Mouse (Mus musculus) limb, embryonic 11.5 days (tissue): ENCODE data around the gene Gm5724. TPM values are rescaled to one million over a fixed set of nuclear protein-coding genes. Genes with fewer than 3 reads are reported as not detected.
A peak's percentile ranks its signal among the peaks of the same experiment; 100 is the strongest.

Source experiments
- ATAC-seq: fragments of 200-750 bp; cut with Nextera tagmentation; 2 replicates; pipeline ENCODE4 v1.8.0; 2017; ENCODE audit warnings: low read depth; ENCODE audit not compliant: insufficient number of reproducible peaks, low FRiP score, low TSS enrichment
- DNase-seq: peaks from one replicate; pipeline ENCODE4 v3.0.0-alpha.2; 2015; ENCODE audit warnings: low spot score
- H3K27ac ChIP-seq: fragments of 300-500 bp; sonication (generic); replicated peaks from 2 replicates; pipeline ENCODE4 v1.5.1; 2014; ENCODE audit warnings: low read depth, mild to moderate bottlenecking, low read length
- H3K27me3 ChIP-seq: fragments of 300-500 bp; sonication (generic); 2 replicates; pipeline ENCODE4 v1.6.1; 2014; ENCODE audit warnings: mild to moderate bottlenecking, low read length, mixed read lengths; ENCODE audit not compliant: control insufficient read depth, insufficient read depth
- H3K36me3 ChIP-seq: fragments of 300-500 bp; sonication (generic); 2 replicates; pipeline ENCODE4 v1.6.1; 2014; ENCODE audit warnings: mild to moderate bottlenecking, low read length, moderate library complexity, mixed read lengths; ENCODE audit not compliant: control insufficient read depth, insufficient read depth
- H3K4me1 ChIP-seq: fragments of 300-500 bp; sonication (generic); 2 replicates; pipeline ENCODE4 v1.6.1; 2014; ENCODE audit warnings: low read length, mixed read lengths; ENCODE audit not compliant: control insufficient read depth, insufficient read depth
- H3K4me2 ChIP-seq: fragments of 300-500 bp; sonication (generic); 2 replicates; pipeline ENCODE4 v1.6.1; 2014; ENCODE audit warnings: low read depth, mild to moderate bottlenecking, moderate library complexity; ENCODE audit not compliant: severe bottlenecking
- H3K4me3 ChIP-seq: fragments of 300-500 bp; sonication (generic); 2 replicates; pipeline ENCODE4 v1.5.1; 2014; ENCODE audit warnings: low read depth, low read length
- H3K9ac ChIP-seq: fragments of 300-500 bp; sonication (generic); 2 replicates; pipeline ENCODE4 v1.6.1; 2014; ENCODE audit warnings: mild to moderate bottlenecking, low read length
- H3K9me3 ChIP-seq: fragments of 300-500 bp; sonication (generic); 2 replicates; pipeline ENCODE4 v1.6.1; 2016; ENCODE audit warnings: low read length; ENCODE audit not compliant: control insufficient read depth
- WGBS: fragments of 180-500 bp; shearing (Covaris S2); extraction: QIAGEN DNeasy Blood & Tissue Kit; methylation state at CpG from one replicate; pipeline ENCODE4 v1.1.7; 2014; 5-methylcytosine and 5-hydroxymethylcytosine counted together
- polyA plus RNA-seq: library from polyadenylated mRNA; unstranded; fragments of >200 nt; fragmentation: Nextera tagmentation; extraction: Ambion mirVana; gene quantifications from 2 replicates; pipeline ENCODE4 v1.2.1, GENCODE M21; 2014

Gm5724 gene
- not detected in 2 replicates for polyA plus RNA-seq

DNA sequence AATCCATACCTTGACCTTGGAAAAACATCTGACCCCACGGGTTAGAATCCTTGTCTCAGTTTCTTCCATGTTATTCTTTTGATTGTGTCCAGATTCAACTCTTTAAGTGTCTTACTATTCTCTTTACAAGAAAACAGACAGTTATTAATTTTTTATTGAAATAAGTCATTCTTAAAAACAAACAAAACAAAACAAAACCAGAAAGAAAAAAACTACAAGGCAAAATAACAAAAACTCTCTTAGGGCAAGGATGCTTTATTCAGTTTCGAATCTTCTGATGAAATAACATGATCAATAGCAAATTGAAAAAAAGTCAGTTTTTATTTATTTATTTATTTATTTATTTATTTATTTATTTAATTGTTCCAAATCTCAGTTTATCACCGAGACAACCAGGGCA is at the start of gene Gm5724:
Gm5724 (minus strand) TSS at position 101 of the 400 bp plus-strand sequence.
- no peaks in the 10 kb centered on the region for H3K27me3 ChIP-seq
- H3K36me3 ChIP-seq, result no peaks in the 10 kb centered on the region
- H3K9ac ChIP-seq, result no peak within 1 kb of the TSS
- WGBS, result 91% methylated on average over 3 of the region's 3 CpGs
- H3K4me3 ChIP-seq, result no peak within 1 kb of the TSS
- H3K4me2 ChIP-seq, result no peak within 1 kb of the TSS
- no peaks in the 10 kb centered on the region for H3K9me3 ChIP-seq
- ATAC-seq (no peak), DNase-seq (no peak)
- no peaks in the 10 kb centered on the region for H3K4me1 ChIP-seq
- no peak within 1 kb of the TSS for H3K27ac ChIP-seq

DNA sequence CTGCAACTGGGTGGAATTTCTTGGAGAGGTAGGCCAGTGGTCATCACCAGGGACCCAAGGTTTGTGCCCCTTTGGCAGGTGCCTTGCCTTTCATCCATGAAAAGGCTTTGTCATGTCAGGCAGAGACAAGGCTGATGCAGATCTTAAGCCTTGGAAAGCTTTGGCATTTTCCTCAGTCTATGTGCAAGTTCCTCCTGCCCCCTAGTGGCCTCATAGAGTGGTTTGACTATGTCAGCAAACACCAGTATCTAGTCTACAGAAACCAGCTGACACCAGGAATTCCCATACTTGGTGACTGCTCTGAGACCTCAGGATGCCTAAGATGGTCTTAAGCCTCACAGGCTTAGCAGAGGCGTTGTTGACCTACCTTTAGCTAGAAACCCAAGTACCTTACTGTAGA is 24.2 kb upstream of the Gm5724 start:
- Histone ChIP-seq H3K9me3 (no peaks in the 10 kb centered on the region), H3K9ac (no peak overlapping the region), H3K36me3 (no peaks in the 10 kb centered on the region), H3K27ac (no peak overlapping the region), H3K4me2 (no peak overlapping the region), H3K27me3 (no peaks in the 10 kb centered on the region), H3K4me1 (no peaks in the 10 kb centered on the region), H3K4me3 (no peak overlapping the region)
- DNase-seq, result peak; percentile 55
- WGBS, result 22% methylated on average over 1 of the region's 1 CpGs
- peak; percentile 81; the same call in 1 of the 2 replicates for ATAC-seq

DNA sequence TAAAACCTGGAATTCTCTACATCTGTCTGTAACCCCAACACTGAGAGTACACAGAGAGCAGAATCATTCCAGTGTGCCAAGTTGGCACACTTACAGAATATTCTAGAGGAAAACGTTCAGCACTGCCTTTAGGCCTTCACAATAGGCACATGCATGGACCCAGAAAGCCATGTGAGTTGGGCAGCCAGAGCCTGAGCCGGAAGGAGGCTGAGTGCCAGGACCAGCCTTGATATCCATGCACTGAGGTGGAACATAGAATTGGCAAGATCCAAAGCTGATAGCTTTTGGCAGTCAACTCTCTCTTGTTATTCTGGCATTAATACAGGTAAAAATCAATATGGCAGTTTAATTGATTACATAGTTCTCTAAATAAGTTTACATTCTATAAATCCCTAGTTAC is 866 bp upstream of the Gm5724 start:
- Histone ChIP-seq H3K9ac (no peak overlapping the region), H3K4me1 (no peaks in the 10 kb centered on the region), H3K9me3 (no peaks in the 10 kb centered on the region), H3K4me2 (no peak overlapping the region), H3K27ac (no peak overlapping the region), H3K27me3 (no peaks in the 10 kb centered on the region), H3K36me3 (no peaks in the 10 kb centered on the region), H3K4me3 (no peak overlapping the region)
- 87% methylated on average over 2 of the region's 2 CpGs for WGBS
- no peak for ATAC-seq
- DNase-seq, result no peak

DNA sequence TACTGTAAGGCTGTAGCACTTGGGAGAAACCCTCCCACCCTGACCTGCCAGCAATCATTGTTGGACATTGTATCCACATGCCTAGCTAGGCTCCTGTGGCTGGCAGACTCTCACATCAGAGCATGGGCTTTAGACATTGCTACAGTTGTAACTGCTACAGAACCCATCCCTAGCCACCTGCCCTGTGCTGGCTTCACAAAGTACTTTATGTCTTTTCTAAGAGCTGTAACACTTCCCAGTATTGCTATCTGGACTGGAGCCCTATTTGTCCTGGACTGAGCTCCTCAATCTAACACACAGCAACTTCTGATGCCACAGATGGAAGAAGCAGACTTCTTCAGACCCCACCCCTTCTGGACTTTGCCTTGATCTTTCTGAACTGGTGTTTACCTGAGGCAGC is 82.4 kb downstream of the Gm5724 start:
- Histone ChIP-seq H3K27ac (no peak overlapping the region), H3K9ac (no peak overlapping the region), H3K9me3 (no peaks in the 10 kb centered on the region), H3K4me2 (no peak overlapping the region), H3K4me3 (no peak overlapping the region), H3K36me3 (no peaks in the 10 kb centered on the region), H3K4me1 (no peaks in the 10 kb centered on the region), H3K27me3 (no peaks in the 10 kb centered on the region)
- ATAC-seq (no peak), DNase-seq (no peak)

DNA sequence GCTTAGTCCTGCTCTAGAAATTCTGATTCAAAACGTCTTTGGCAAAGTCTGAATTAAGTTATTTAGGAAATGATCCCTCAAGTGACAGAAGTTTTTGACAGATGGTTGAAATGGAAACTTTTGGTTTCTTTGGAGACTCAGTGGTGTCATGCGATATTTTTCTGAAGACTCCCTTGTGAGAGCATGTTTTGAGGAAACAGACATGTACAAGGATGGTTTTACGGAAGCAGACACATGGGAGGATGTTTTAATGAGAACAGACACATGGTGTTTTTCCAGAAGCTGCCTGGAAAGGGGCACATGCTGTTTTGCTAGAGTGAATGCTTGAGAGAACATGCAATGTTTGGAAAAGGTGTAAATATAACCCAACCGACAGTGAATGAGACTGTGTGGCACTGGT is 86.6 kb downstream of the Gm5724 start:
- Histone ChIP-seq H3K4me1 (no peaks in the 10 kb centered on the region), H3K9me3 (no peaks in the 10 kb centered on the region), H3K27me3 (no peaks in the 10 kb centered on the region), H3K36me3 (no peaks in the 10 kb centered on the region), H3K27ac (no peak overlapping the region), H3K4me2 (no peak overlapping the region), H3K4me3 (no peak overlapping the region), H3K9ac (no peak overlapping the region)
- no peak for ATAC-seq
- DNase-seq, result no peak
- 83% methylated on average over 4 of the region's 4 CpGs for WGBS

Other genes with a start within 250 kb of the Gm5724 start
- gene Slco1c1, start 249.4 kb downstream of the Gm5724 start, polyA plus RNA-seq, result 0.07 and 0.13 TPM in 2 replicates
- gene Slco1b2, start 144.3 kb downstream of the Gm5724 start, polyA plus RNA-seq, result not detected in 2 replicates
- not detected in 2 replicates for gene Slco1a4, start 82.4 kb upstream of the Gm5724 start, polyA plus RNA-seq
- not detected in 2 replicates for gene Slco1a1, start 173.2 kb upstream of the Gm5724 start, polyA plus RNA-seq
- 0.07 and 0.28 TPM in 2 replicates for gene Gm6614, start 237.6 kb upstream of the Gm5724 start, polyA plus RNA-seq